Mouse (Mus musculus) olfactory bulb, adult 2 months (tissue): ENCODE data around the gene Stard3.

Source experiments
- CTCF ChIP-seq: fragments of 200-500 bp; IDR thresholded peaks from 2 replicates; pipeline ENCODE4 v1.5.1; 2012; ENCODE audit warnings: low read depth, mild to moderate bottlenecking, low read length, moderate library complexity; ENCODE audit not compliant: insufficient read depth
- POLR2A ChIP-seq: fragments of 200-500 bp; IDR thresholded peaks from 2 replicates; pipeline ENCODE4 v1.6.1; 2012; ENCODE audit warnings: mild to moderate bottlenecking, low read depth, low read length, moderate library complexity; ENCODE audit not compliant: insufficient read depth

GRCm38 (mm10) chr11:98325191-98325820 lies 32.9 kb upstream of the Stard3 start:
- no peak for TF ChIP-seq CTCF
- no peak for TF ChIP-seq POLR2A
